Mouse (Mus musculus): ENCODE results near the gene Utrn.

DNA sequence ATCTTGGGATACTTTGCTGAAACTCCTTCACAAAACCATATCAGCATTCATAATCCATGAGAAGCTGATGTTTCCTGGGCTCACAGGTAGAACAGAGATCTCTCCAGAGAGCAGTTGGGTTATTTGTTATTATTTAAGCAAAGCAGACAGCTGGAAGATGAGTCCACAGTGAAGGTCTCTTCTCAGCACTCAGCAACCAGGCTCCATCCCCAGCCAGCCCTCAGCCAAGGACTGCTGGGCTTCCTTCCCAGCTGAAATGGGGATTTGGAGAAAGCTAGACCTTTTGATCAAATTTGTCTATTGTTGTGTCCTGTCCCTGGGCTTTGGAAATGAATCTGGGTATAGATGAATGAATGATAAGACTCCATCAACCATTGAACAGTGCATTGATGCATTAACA lies 276.1 kb downstream of the Utrn start:
- TF ChIP-seq POLR2AphosphoS2 (IDR thresholded peaks at IDR 0.05; ENCODE audit: low read depth, low read length) (no peak), CTCF (conservative IDR thresholded peaks at IDR 0.05 in 1 of 2, IDR thresholded peaks at IDR 0.05 in 1 of 2; ENCODE audit: low read depth in 2 of 2, low read length in 2 of 2) (no peak), EP300 (IDR thresholded peaks at IDR 0.05; ENCODE audit: low read length) (no peak), NRF1 (IDR thresholded peaks at IDR 0.05; ENCODE audit: low read depth, low read length) (no peak), ZC3H11A (IDR thresholded peaks at IDR 0.05; ENCODE audit: low read depth, low read length) (no peak), GABPA (IDR thresholded peaks at IDR 0.05; ENCODE audit: insufficient replicate concordance, low read depth, low read length) (no peak), RCOR1 (conservative IDR thresholded peaks at IDR 0.05; ENCODE audit: low read depth, low read length) (no peak), MXI1 (IDR thresholded peaks at IDR 0.05; ENCODE audit: low read depth, low read length) (no peak), HCFC1 (IDR thresholded peaks at IDR 0.05; ENCODE audit: low read depth, low read length) (no peak)
